15 mouse cellular contexts compared by ENCODE assay signal in the genomic region with DNA sequence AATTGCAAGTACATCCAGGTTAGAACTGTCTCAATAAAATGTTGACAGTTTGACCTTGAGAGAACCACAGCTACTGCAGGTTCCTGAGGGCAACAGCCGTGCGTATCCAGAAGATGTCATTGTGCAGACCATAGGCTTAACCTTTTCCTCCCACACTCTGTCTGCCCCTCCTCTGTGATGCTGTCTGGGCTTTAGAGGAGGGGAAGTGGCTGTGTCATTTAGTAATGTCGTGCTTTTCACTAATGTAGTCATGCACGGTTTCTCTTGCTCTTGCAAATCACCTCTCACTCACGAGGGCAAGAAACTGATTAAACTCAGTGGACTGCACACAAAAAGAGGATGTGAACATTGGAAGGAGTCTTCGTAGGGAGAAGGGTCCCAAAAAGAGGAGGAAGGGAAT.
"Had no signal": no experiment of that assay in that cellular context is flagged by ENCODE, and none has a peak within 500 bp of the region (broad histone marks: within the 10 kb centered on the region; RNA-seq: fewer than 3 reads in every experiment).

No protein-coding gene starts in this region.

- H3K9ac ChIP-seq: liver, embryonic 15.5 days; lung, embryonic 14.5 days; midbrain, embryonic 12.5 days; neural tube, embryonic 12.5 days had no signal

- H3K9me3 ChIP-seq: limb, embryonic 10.5 days; liver, embryonic 15.5 days; midbrain, embryonic 12.5 days; neural tube, embryonic 12.5 days had no signal

- H3K4me1 ChIP-seq: limb, embryonic 10.5 days; liver, embryonic 15.5 days had no signal

- DNase-seq: kidney, adult 2 months; lung, embryonic 14.5 days; lung, postnatal 10 days; lung, postnatal 4 days; right cerebral cortex, postnatal 4 days; spleen, adult 18-20 months; thymus, adult 18-20 months; thymus, postnatal 25 days had no signal

- H3K4me3 ChIP-seq: left cerebral cortex, adult 2 months; limb, embryonic 10.5 days; liver, embryonic 15.5 days; midbrain, embryonic 12.5 days; neural tube, embryonic 12.5 days had no signal

- H3K27me3 ChIP-seq: liver, embryonic 15.5 days; midbrain, embryonic 12.5 days; neural tube, embryonic 12.5 days had no signal

- H3K4me2 ChIP-seq: liver, embryonic 11.5 days; liver, embryonic 15.5 days; lung, embryonic 14.5 days; midbrain, embryonic 12.5 days; neural tube, embryonic 12.5 days had no signal

- ATAC-seq: intestine, embryonic 16.5 days had no signal

- H3K27ac ChIP-seq: left cerebral cortex, adult 2 months; limb, embryonic 10.5 days; liver, embryonic 15.5 days; midbrain, embryonic 12.5 days; neural tube, embryonic 12.5 days had no signal

- H3K36me3 ChIP-seq: limb, embryonic 10.5 days; liver, embryonic 15.5 days; midbrain, embryonic 12.5 days; neural tube, embryonic 12.5 days had no signal
